Mouse (Mus musculus): Measurements from ENCODE around the gene Dnajc16.

DNA sequence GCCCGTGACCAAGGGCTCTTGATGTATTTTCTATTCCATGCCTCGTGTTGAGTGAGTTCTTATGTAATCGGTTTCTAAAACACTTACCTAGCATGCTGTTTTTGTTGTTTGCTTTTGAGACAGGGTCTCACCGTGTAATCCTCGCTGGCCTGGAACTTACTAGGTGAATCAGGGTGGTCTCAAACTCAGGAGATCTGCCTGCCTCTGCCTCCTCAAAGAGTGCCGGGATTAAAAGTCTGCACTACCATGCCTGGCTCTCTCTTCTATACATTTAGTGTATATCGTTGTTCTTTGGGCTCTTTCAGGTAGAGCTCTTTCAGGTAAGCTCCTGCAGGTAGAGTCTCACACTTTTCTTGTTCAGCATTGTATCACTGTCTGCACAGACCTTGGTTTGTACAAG, 755 bp upstream of the Dnajc16 start:
- TF ChIP-seq GATA1 (IDR thresholded peaks at IDR 0.05; ENCODE audit: low read length): no peak
- no peak for TF ChIP-seq TAL1 (IDR thresholded peaks at IDR 0.05; ENCODE audit: low read length)

Measured in erythroblast, embryonic 14.5 days (primary cell).